Comparison of ENCODE assay signal across 8 mouse cellular contexts in genomic region chr17:24204846-24205245, GRCm38 (mm10). TPM values are rescaled to one million over a fixed set of nuclear protein-coding genes. Genes with fewer than 3 reads are reported as not detected.
DNase-seq lines count a peak whose midpoint lies in the region; ATAC-seq and TF ChIP-seq lines count a peak whose summit lies in the region.

No protein-coding gene starts in this region.

- TF ChIP-seq RAD21 in CH12.LX (IDR thresholded peaks at IDR 0.05; ENCODE audit: low read depth, low read length): no peak

- dilution Hi-C loops in CH12.LX (cut with MboI; ENCODE audit: extremely low pct_ligation_motif_present, extremely low pct_unique_long_range_greater_than_20kb, low sequenced_read_pairs): no loop called here

- peaks cover 2% of the 10 kb centered on the region for H3K27me3 ChIP-seq in CH12.LX (replicated peaks)
- H3K27me3 ChIP-seq in embryonic facial prominence, embryonic 13.5 days: peaks cover 5% of the 10 kb centered on the region; the same call in 1 of the 2 replicates
- peaks cover 3% of the 10 kb centered on the region; the same call in 1 of the 2 replicates for H3K27me3 ChIP-seq in limb, embryonic 11.5 days (ENCODE audit: control insufficient read depth, insufficient read depth, low read length)

- H3K79me2 ChIP-seq in CH12.LX (replicated peaks; ENCODE audit: control insufficient read depth, extremely low read depth, insufficient read depth, poor library complexity, severe bottlenecking): no peaks in the 10 kb centered on the region

- in situ Hi-C loops in CH12.LX (cut with MboI; ENCODE audit: low pct_ligation_motif_present, low pct_unique_long_range_greater_than_20kb, low sequenced_read_pairs): no loop called here

- WGBS in embryonic facial prominence, embryonic 13.5 days: 7% methylated on average over 7 of the region's 7 CpGs
- WGBS in limb, embryonic 11.5 days: 18% methylated on average over 7 of the region's 7 CpGs
- 4% methylated on average over 7 of the region's 7 CpGs for WGBS in olfactory bulb, adult 2 months

- no peak for TF ChIP-seq POLR2A in CH12.LX (IDR thresholded peaks at IDR 0.05; ENCODE audit: low read depth, low read length)
- TF ChIP-seq POLR2A in olfactory bulb, adult 2 months (IDR thresholded peaks at IDR 0.05; ENCODE audit: insufficient read depth, low read depth, low read length): no peak

- DNase-seq in heart, adult 11 months: peak; percentile 93
- no peak for DNase-seq in heart, postnatal 14 days
- DNase-seq in CH12.LX (ENCODE audit: extremely low read depth): no peak
- DNase-seq in limb, embryonic 11.5 days (ENCODE audit: low spot score): peak; percentile 35
- DNase-seq in right cerebral cortex, postnatal 14 days: no peak
- DNase-seq in frontal cortex, adult 2 months (ENCODE audit: extremely low spot score in 1 of 2, low spot score in 1 of 2): no peak

- H3K4me3 ChIP-seq in CH12.LX (replicated peaks in 1 of 3; ENCODE audit: low read depth in 2 of 3, low read length in 2 of 3, poor library complexity in 1 of 3): peak overlapping the region; percentile 48 to 86 (median 73)
- peak overlapping the region; percentile 71 for H3K4me3 ChIP-seq in embryonic facial prominence, embryonic 13.5 days
- peak overlapping the region; percentile 62 for H3K4me3 ChIP-seq in limb, embryonic 11.5 days (ENCODE audit: low read depth, low read length)
- peak overlapping the region; percentile 72 for H3K4me3 ChIP-seq in olfactory bulb, adult 2 months (ENCODE audit: insufficient read depth, low read depth, low read length)

- ATAC-seq in embryonic facial prominence, embryonic 13.5 days (ENCODE audit: insufficient number of reproducible peaks, insufficient read depth, low FRiP score, low TSS enrichment, low read depth): no peak
- no peak for ATAC-seq in limb, embryonic 11.5 days (ENCODE audit: insufficient number of reproducible peaks, low FRiP score, low TSS enrichment, low read depth)

- H3K9ac ChIP-seq in CH12.LX (ENCODE audit: insufficient read depth, low read depth): peak overlapping the region; percentile 28; the same call in 1 of the 2 replicates
- H3K9ac ChIP-seq in embryonic facial prominence, embryonic 13.5 days: peak overlapping the region; percentile 89
- H3K9ac ChIP-seq in limb, embryonic 11.5 days (ENCODE audit: low read length): peak overlapping the region; percentile 60

- TF ChIP-seq CTCF in CH12.LX (conservative IDR thresholded peaks at IDR 0.05 in 1 of 2, IDR thresholded peaks at IDR 0.05 in 1 of 2; ENCODE audit: low read depth in 2 of 2, low read length in 2 of 2): no peak
- no peak for TF ChIP-seq CTCF in olfactory bulb, adult 2 months (IDR thresholded peaks at IDR 0.05; ENCODE audit: insufficient read depth, low read depth, low read length)

- no peak for TF ChIP-seq EP300 in CH12.LX (IDR thresholded peaks at IDR 0.05; ENCODE audit: low read length)

- no peak overlapping the region for H3K27ac ChIP-seq in CH12.LX (ENCODE audit: insufficient read depth, low read depth)
- peak overlapping the region; percentile 28 for H3K27ac ChIP-seq in embryonic facial prominence, embryonic 13.5 days
- H3K27ac ChIP-seq in limb, embryonic 11.5 days (replicated peaks; ENCODE audit: low read depth, low read length): no peak overlapping the region
- H3K27ac ChIP-seq in olfactory bulb, adult 2 months (ENCODE audit: insufficient read depth, low read depth, low read length): no peak overlapping the region

- intact Hi-C loops in heart, postnatal 14 days (cut with DNase I): loop anchor here (5.0 kb wide), 1 partner anchor 47 kb away; the partner anchor contains the start of gene Ccnf

- peak overlapping the region; percentile 10 for H3K4me2 ChIP-seq in CH12.LX (ENCODE audit: insufficient read depth, low read depth, poor library complexity, severe bottlenecking)
- peak overlapping the region; percentile 96 for H3K4me2 ChIP-seq in embryonic facial prominence, embryonic 13.5 days
- H3K4me2 ChIP-seq in limb, embryonic 11.5 days (ENCODE audit: low read depth, severe bottlenecking): peak overlapping the region; percentile 86

- peaks cover 13 to 30% of the 10 kb centered on the region in 2 experiments for H3K4me1 ChIP-seq in CH12.LX (ENCODE audit: control insufficient read depth in 1 of 2, insufficient read depth in 2 of 2)
- peaks cover 68% of the 10 kb centered on the region for H3K4me1 ChIP-seq in embryonic facial prominence, embryonic 13.5 days
- H3K4me1 ChIP-seq in limb, embryonic 11.5 days (ENCODE audit: control insufficient read depth, insufficient read depth, low read length): peaks cover 51% of the 10 kb centered on the region
- peaks cover 55% of the 10 kb centered on the region for H3K4me1 ChIP-seq in olfactory bulb, adult 2 months (ENCODE audit: control insufficient read depth, insufficient read depth, low read length)

- peaks cover 0 to 22% of the 10 kb centered on the region in 2 experiments for H3K36me3 ChIP-seq in CH12.LX (replicated peaks in 1 of 2; ENCODE audit: control insufficient read depth in 1 of 2, insufficient read depth in 1 of 2, low read length in 1 of 2)
- H3K36me3 ChIP-seq in embryonic facial prominence, embryonic 13.5 days: no peaks in the 10 kb centered on the region
- H3K36me3 ChIP-seq in limb, embryonic 11.5 days (ENCODE audit: control insufficient read depth, insufficient read depth, low read length): no peaks in the 10 kb centered on the region

- H3K9me3 ChIP-seq in CH12.LX (replicated peaks; ENCODE audit: low read length): no peaks in the 10 kb centered on the region
- no peaks in the 10 kb centered on the region for H3K9me3 ChIP-seq in embryonic facial prominence, embryonic 13.5 days
- H3K9me3 ChIP-seq in limb, embryonic 11.5 days (ENCODE audit: control insufficient read depth, low read length): no peaks in the 10 kb centered on the region

TF ChIP-seq in CH12.LX, 34 proteins besides CTCF, POLR2A, EP300 and RAD21:
- TF ChIP-seq ETS1 (conservative IDR thresholded peaks at IDR 0.05; ENCODE audit: low read depth, low read length) (0 out of 2 replicates have a peak, but pooled peaks have one; percentile 29), BHLHE40 (IDR thresholded peaks at IDR 0.05; ENCODE audit: low read depth, low read length) (peak; percentile 64), UBTF (IDR thresholded peaks at IDR 0.05; ENCODE audit: low read depth, low read length) (0 out of 2 replicates have a peak, but pooled peaks have one; percentile 24), PAX5 (IDR thresholded peaks at IDR 0.05; ENCODE audit: low read length) (no peak)

RNA-seq across cellular contexts. Expression of gene Tbc1d24, which starts 0.5 kb away (rescaled TPM):
- 1 to 10 TPM; 8.7 to 9.3 TPM for total RNA-seq in heart, postnatal 14 days (2021)
- total RNA-seq in CH12.LX (2012; rRNA removed) (4.2 and 4.8 TPM in 2 replicates), CH12.LX (2014; rRNA removed) (3.5 and 4.5 TPM in 2 replicates)
- polyA plus RNA-seq in CH12.LX (2012; ENCODE audit: insufficient read length, low read depth): 5.8 and 6.6 TPM in 2 replicates
- 10.2 and 10.3 TPM in 2 replicates for polyA plus RNA-seq in embryonic facial prominence, embryonic 13.5 days (2015; fragmentation: Nextera tagmentation; extraction: Ambion mirVana)
- 5.0 and 5.2 TPM in 2 replicates for polyA plus RNA-seq in limb, embryonic 11.5 days (2014; fragmentation: Nextera tagmentation; extraction: Ambion mirVana)
- polyA plus RNA-seq in olfactory bulb, adult 2 months (2012; ENCODE audit: insufficient read depth, insufficient read length, low replicate concordance, missing spikeins): not detected in 2 replicates
- polyA plus RNA-seq in frontal cortex, adult 2 months (2012; rRNA removed): 48.3 and 56.9 TPM in 2 replicates

RNA-seq across cellular contexts. Expression of gene Ntn3, which starts 4.5 kb away (rescaled TPM):
- total RNA-seq in heart, postnatal 14 days (2021): 1 to 10 TPM in 1 of 2 experiments, under 1 TPM in 1; 0.90 to 1.0 TPM
- total RNA-seq in CH12.LX (2012; rRNA removed): 0.08 TPM in 2 replicates
- not detected in 2 replicates for total RNA-seq in CH12.LX (2014; rRNA removed)
- 0.10 TPM in 1 of 2 replicates, not detected in the other for polyA plus RNA-seq in CH12.LX (2012; ENCODE audit: insufficient read length, low read depth)
- 13.0 and 14.0 TPM in 2 replicates for polyA plus RNA-seq in embryonic facial prominence, embryonic 13.5 days (2015; fragmentation: Nextera tagmentation; extraction: Ambion mirVana)
- 9.2 and 9.5 TPM in 2 replicates for polyA plus RNA-seq in limb, embryonic 11.5 days (2014; fragmentation: Nextera tagmentation; extraction: Ambion mirVana)
- polyA plus RNA-seq in olfactory bulb, adult 2 months (2012; ENCODE audit: insufficient read depth, insufficient read length, low replicate concordance, missing spikeins): not detected in 2 replicates
- polyA plus RNA-seq in frontal cortex, adult 2 months (2012; rRNA removed): 7.4 and 9.1 TPM in 2 replicates

RNA-seq across cellular contexts. Expression of gene Tedc2, which starts 15.8 kb away (rescaled TPM):
- total RNA-seq in heart, postnatal 14 days (2021): 1 to 10 TPM; 3.0 to 3.2 TPM
- total RNA-seq in CH12.LX (2012; rRNA removed): 11.8 and 13.6 TPM in 2 replicates
- 14.1 and 14.7 TPM in 2 replicates for total RNA-seq in CH12.LX (2014; rRNA removed)
- 14.1 and 14.5 TPM in 2 replicates for polyA plus RNA-seq in CH12.LX (2012; ENCODE audit: insufficient read length, low read depth)
- 15.7 and 16.3 TPM in 2 replicates for polyA plus RNA-seq in embryonic facial prominence, embryonic 13.5 days (2015; fragmentation: Nextera tagmentation; extraction: Ambion mirVana)
- 21.9 and 23.4 TPM in 2 replicates for polyA plus RNA-seq in limb, embryonic 11.5 days (2014; fragmentation: Nextera tagmentation; extraction: Ambion mirVana)
- not detected in 2 replicates for polyA plus RNA-seq in olfactory bulb, adult 2 months (2012; ENCODE audit: insufficient read depth, insufficient read length, low replicate concordance, missing spikeins)
- polyA plus RNA-seq in frontal cortex, adult 2 months (2012; rRNA removed): 18.6 and 19.1 TPM in 2 replicates

RNA-seq across cellular contexts. Expression of gene Atp6v0c, which starts 35.3 kb away (rescaled TPM):
- total RNA-seq in heart, postnatal 14 days (2021): 100 to 1,000 TPM; 241 to 249 TPM
- total RNA-seq in CH12.LX (2012; rRNA removed) (79.4 and 83.2 TPM in 2 replicates), CH12.LX (2014; rRNA removed) (41.8 and 49.1 TPM in 2 replicates)
- polyA plus RNA-seq in CH12.LX (2012; ENCODE audit: insufficient read length, low read depth): 317 and 407 TPM in 2 replicates
- polyA plus RNA-seq in embryonic facial prominence, embryonic 13.5 days (2015; fragmentation: Nextera tagmentation; extraction: Ambion mirVana): 420 and 448 TPM in 2 replicates
- 391 and 434 TPM in 2 replicates for polyA plus RNA-seq in limb, embryonic 11.5 days (2014; fragmentation: Nextera tagmentation; extraction: Ambion mirVana)
- polyA plus RNA-seq in olfactory bulb, adult 2 months (2012; ENCODE audit: insufficient read depth, insufficient read length, low replicate concordance, missing spikeins): 528 TPM in 1 of 2 replicates, not detected in the other
- polyA plus RNA-seq in frontal cortex, adult 2 months (2012; rRNA removed): 2,732 and 2,987 TPM in 2 replicates

RNA-seq across cellular contexts. Expression of gene Amdhd2, which starts 41.3 kb away (rescaled TPM):
- 10 to 100 TPM; 12.2 to 12.7 TPM for total RNA-seq in heart, postnatal 14 days (2021)
- total RNA-seq in CH12.LX (2012; rRNA removed): 0.59 and 0.64 TPM in 2 replicates
- total RNA-seq in CH12.LX (2014; rRNA removed): not detected in 2 replicates
- not detected in 2 replicates for polyA plus RNA-seq in CH12.LX (2012; ENCODE audit: insufficient read length, low read depth)
- 34.1 and 41.4 TPM in 2 replicates for polyA plus RNA-seq in embryonic facial prominence, embryonic 13.5 days (2015; fragmentation: Nextera tagmentation; extraction: Ambion mirVana)
- polyA plus RNA-seq in limb, embryonic 11.5 days (2014; fragmentation: Nextera tagmentation; extraction: Ambion mirVana): 32.6 and 37.8 TPM in 2 replicates
- polyA plus RNA-seq in olfactory bulb, adult 2 months (2012; ENCODE audit: insufficient read depth, insufficient read length, low replicate concordance, missing spikeins): not detected in 2 replicates
- polyA plus RNA-seq in frontal cortex, adult 2 months (2012; rRNA removed): 38.9 and 39.1 TPM in 2 replicates

Comparison
In these comparisons a context has a peak if more than half of its experiments do, and no peak if none do; other contexts are left out.
1. DNase-seq: peak in heart, adult 11 months (single experiment) and limb, embryonic 11.5 days (single experiment); none in heart, postnatal 14 days (0 of 2), CH12.LX (single experiment), right cerebral cortex, postnatal 14 days (single experiment) and frontal cortex, adult 2 months (0 of 2).
2. H3K4me2 ChIP-seq: peak in every context shown above with its lines; median percentile 96 in embryonic facial prominence, embryonic 13.5 days; 86 in limb, embryonic 11.5 days; 10 in CH12.LX.
3. H3K9ac ChIP-seq: peak in every context shown above with its lines; median percentile 89 in embryonic facial prominence, embryonic 13.5 days; 60 in limb, embryonic 11.5 days; 28 in CH12.LX.
4. RNA of gene Tedc2, which starts 15.8 kb away (polyA plus RNA-seq): 21.9 to 23.4 TPM in limb, embryonic 11.5 days, 18.6 to 19.1 TPM in frontal cortex, adult 2 months, 15.7 to 16.3 TPM in embryonic facial prominence, embryonic 13.5 days and 14.1 to 14.5 TPM in CH12.LX; not detected in olfactory bulb, adult 2 months; every median in the first group is over 10 times any median in the second.
5. Peak in every context shown above with its lines, with median percentiles within 50 percentile points of each other: H3K4me3 ChIP-seq.